Mouse (Mus musculus) erythroblast, adult 5-6 weeks (primary cell): Measurements from ENCODE around the gene Gm20721. TPM values are rescaled to one million over a fixed set of nuclear protein-coding genes. Genes with fewer than 3 reads are reported as not detected.

Experiments used
- total RNA-seq, 2 experiments: library from RNA; stranded (forward) in 1 of 2; stranded (reverse) in 1 of 2; fragments of 150-400 nt in 1 of 2; fragments of 200-764, 138-1000 nt in 1 of 2; gene quantifications; 2 replicates each; pipeline versions ENCODE4 v1.2.3 to v1.2.4; 2015 to 2017; ENCODE audit warnings: low replicate concordance in 2 of 2

The Gm20721 gene
- total RNA-seq, 2 experiments from 2014 or later = 0.43 TPM; not detected in 1

Other genes starting within 250 kb of the Gm20721 start
- gene Npepl1, start 236.4 kb downstream of the Gm20721 start, total RNA-seq (2015; ENCODE audit: low replicate concordance) = 4.6 and 11.0 TPM in 2 replicates
- 2.0 and 4.3 TPM in 2 replicates for gene Npepl1, start 236.4 kb downstream of the Gm20721 start, total RNA-seq (2017; ENCODE audit: low replicate concordance)
- gene Gnas, start 62.4 kb downstream of the Gm20721 start, total RNA-seq (2015; ENCODE audit: low replicate concordance) = 236 and 242 TPM in 2 replicates
- gene Gnas, start 62.4 kb downstream of the Gm20721 start, total RNA-seq (2017; ENCODE audit: low replicate concordance) = 156 and 162 TPM in 2 replicates
- 6.9 and 17.3 TPM in 2 replicates for gene Nelfcd, start 69.1 kb upstream of the Gm20721 start, total RNA-seq (2015; ENCODE audit: low replicate concordance)
- gene Nelfcd, start 69.1 kb upstream of the Gm20721 start, total RNA-seq (2017; ENCODE audit: low replicate concordance) = 24.7 and 26.9 TPM in 2 replicates
- 16.7 and 43.5 TPM in 2 replicates for gene Ctsz, start 92.3 kb upstream of the Gm20721 start, total RNA-seq (2015; ENCODE audit: low replicate concordance)
- gene Ctsz, start 92.3 kb upstream of the Gm20721 start, total RNA-seq (2017; ENCODE audit: low replicate concordance) = 51.3 and 55.3 TPM in 2 replicates
- not detected in 2 replicates for gene Tubb1, start 104.0 kb upstream of the Gm20721 start, total RNA-seq (2015; ENCODE audit: low replicate concordance)
- gene Tubb1, start 104.0 kb upstream of the Gm20721 start, total RNA-seq (2017; ENCODE audit: low replicate concordance) = 1.1 TPM in 2 replicates
- gene Atp5e, start 117.4 kb upstream of the Gm20721 start, total RNA-seq (2015; ENCODE audit: low replicate concordance) = 128 and 133 TPM in 2 replicates
- gene Atp5e, start 117.4 kb upstream of the Gm20721 start, total RNA-seq (2017; ENCODE audit: low replicate concordance) = 99.0 and 117 TPM in 2 replicates
- 30.3 and 40.0 TPM in 2 replicates for gene Prelid3b, start 126.4 kb upstream of the Gm20721 start, total RNA-seq (2015; ENCODE audit: low replicate concordance)
- gene Prelid3b, start 126.4 kb upstream of the Gm20721 start, total RNA-seq (2017; ENCODE audit: low replicate concordance) = 44.6 and 48.1 TPM in 2 replicates